Mouse (Mus musculus) left cerebral cortex, adult 18-20 months (tissue): ENCODE results near the gene Hyal2. TPM values are rescaled to one million over a fixed set of nuclear protein-coding genes. Genes with fewer than 3 reads are reported as not detected.

ENCODE experiments used
- DNase-seq, 2 experiments: peaks; one replicate each; pipeline ENCODE4 v3.0.0; 2021 to 2022; ENCODE audit warnings: low spot score in 2 of 2, mixed read lengths in 1 of 2
- total RNA-seq, 2 experiments: library from RNA; stranded (reverse); gene quantifications; 2 replicates each; pipeline ENCODE4 v1.2.3; 2021

Gene Hyal2
- total RNA-seq, 2 experiments from 2014 or later, result 13.0 to 15.5 TPM

- no peak for DNase-seq
Observed at GRCm38 (mm10) chr9:107608741-107609432, 41.1 kb downstream of the Hyal2 start, which contains the start of gene Sema3b. Sema3b (minus strand) TSS chr9:107609229.

DNA sequence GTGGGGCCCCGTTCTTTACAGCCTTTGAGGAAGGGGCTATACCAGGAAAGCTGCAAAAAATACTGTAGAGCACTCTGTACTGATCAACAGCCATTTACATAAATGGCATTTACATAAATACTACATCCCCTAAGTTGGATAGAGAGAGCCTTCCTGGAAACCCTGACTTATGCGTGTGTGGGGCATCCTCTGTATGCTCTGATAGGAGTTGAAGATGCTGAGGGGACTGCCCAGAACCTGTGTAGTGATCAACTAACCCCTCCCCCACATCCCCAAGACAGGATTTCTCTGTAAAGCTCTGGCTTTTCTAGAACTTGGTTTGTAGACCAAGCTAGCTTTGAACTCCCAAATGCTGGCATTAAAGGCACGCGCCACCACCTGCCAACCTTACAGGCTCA lies 41.7 kb downstream of the Hyal2 start:
- no peak for DNase-seq

GRCm38 (mm10) chr9:107611456-107612190 lies 43.9 kb downstream of the Hyal2 start:
- DNase-seq, result peak in 1 of 2 experiments; percentile 29

- peak; percentile 99 to 100 for DNase-seq
Observed at GRCm38 (mm10) chr9:107612191-107612944, 44.6 kb downstream of the Hyal2 start.

GRCm38 (mm10) chr9:107612945-107613569 lies 45.3 kb downstream of the Hyal2 start:
- DNase-seq, result no peak

GRCm38 (mm10) chr9:107615035-107615434 lies 47.3 kb downstream of the Hyal2 start:
- no peak for DNase-seq

- DNase-seq, result no peak
Observed at GRCm38 (mm10) chr9:107617461-107617860, 49.7 kb downstream of the Hyal2 start.

DNA sequence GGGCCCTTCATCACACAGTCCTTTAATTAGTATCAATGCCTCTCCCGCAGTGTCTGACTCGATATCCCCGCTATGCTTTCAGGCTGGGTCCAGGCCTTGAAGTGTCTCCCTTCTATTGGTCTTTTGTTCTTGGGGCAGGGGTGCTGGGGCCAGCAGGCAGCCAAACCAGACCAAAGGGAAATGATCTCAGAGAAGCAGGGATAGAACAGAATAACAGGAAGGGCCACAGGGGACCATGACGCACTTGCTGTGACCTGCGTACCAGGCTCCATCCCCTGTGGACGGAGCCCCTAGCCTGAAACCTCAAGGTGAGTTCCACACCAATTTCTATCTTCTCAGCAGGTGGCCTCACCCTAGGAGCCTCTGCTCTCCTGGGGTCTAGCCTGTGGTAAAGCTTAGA lies 50.4 kb downstream of the Hyal2 start:
- DNase-seq, result no peak

DNA sequence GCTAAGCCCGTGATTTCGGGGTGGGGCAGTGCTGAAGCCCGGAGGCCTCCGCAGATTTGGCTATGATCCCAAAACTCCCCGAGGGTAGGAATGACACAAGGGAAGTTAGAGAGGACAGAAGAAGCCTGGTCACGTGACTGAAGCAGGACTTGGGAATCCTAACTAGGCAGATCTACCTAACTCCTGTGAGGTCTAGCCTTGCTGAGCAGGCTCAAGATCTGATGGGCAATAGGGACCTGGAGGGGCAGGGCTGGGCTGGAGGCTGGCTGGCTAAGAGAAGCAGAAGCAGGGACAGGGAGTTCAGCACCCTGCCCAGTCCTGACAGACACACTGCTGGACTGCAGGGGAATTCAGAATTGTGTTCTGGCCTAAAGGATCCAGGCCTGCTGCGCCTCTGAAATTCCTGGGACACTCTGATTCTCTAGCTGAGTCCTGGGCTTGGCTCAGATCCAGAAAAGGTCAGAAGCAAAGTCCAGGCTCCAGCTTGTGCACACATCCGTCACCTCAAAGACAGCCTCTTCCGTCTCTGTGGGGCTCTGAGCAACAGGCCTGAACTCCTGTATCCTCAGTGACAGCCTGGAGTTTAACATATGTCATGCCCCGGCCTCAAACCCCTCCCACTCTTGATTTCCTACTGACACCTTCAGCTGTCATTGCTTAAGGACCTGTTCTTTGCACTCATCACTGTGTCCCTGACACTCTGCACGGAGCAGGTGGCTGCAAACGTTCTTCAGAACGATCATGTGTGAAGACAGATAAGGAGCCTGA lies 51.2 kb downstream of the Hyal2 start:
- DNase-seq, result no peak

DNA sequence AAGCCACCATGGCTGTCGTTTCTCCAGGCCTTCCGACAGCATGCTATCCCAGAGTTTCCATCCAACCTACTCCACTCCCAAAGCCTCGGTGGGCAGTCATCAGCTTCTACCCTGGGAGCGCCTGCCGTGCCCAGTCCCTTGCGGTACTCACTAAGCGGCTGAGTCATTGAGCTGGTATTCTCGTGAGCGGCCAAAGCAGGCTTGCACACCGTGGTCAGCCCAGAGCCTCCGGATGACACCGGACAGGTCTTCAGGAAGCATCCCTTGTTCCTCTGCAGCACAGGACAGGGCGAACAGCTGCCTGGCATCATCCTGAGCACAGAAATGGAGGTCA lies 51.8 kb downstream of the Hyal2 start:
- no peak for DNase-seq

DNA sequence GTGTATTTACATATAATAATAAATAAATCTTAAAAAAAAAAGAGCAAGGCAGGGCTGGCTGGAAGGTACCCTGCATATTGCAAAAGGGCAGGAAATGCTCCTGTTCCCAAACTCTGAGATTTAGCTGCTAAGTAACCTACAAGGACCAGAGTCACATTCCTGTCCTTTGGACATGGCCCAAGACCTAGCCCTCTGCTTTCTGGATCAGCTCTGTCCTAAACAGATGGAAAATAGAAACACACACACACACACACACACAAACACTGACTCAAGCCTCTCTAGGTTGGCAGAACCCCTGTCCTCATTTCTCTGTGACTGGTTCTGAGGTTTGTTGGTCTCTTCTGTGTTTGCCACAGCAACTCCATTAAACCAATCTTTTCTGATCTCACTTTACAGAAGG lies 53.2 kb downstream of the Hyal2 start:
- no peak for DNase-seq

Other genes with a start within 250 kb of the Hyal2 start
- 10 to 100 TPM; 14.7 to 16.8 TPM for gene Hemk1, start 229.6 kb upstream of the Hyal2 start, total RNA-seq
- 1 to 10 TPM; 4.1 to 4.2 TPM for gene 6430571L13Rik, start 227.3 kb upstream of the Hyal2 start, total RNA-seq
- gene Cacna2d2, start 168.3 kb upstream of the Hyal2 start, total RNA-seq, result 10 to 100 TPM; 24.3 to 29.7 TPM
- 10 to 100 TPM; 36.0 to 38.5 TPM for gene Tmem115, start 34.0 kb upstream of the Hyal2 start, total RNA-seq
- gene Cyb561d2, start 25.8 kb upstream of the Hyal2 start, total RNA-seq, result 10 to 100 TPM; 14.3 to 16.2 TPM
- 10 to 100 TPM; 42.2 to 43.6 TPM for gene Nprl2, start 25.7 kb upstream of the Hyal2 start, total RNA-seq
- gene Zmynd10, start 20.6 kb upstream of the Hyal2 start, total RNA-seq, result 1 to 10 TPM; 6.1 to 7.2 TPM
- 10 to 100 TPM; 19.5 to 20.3 TPM for gene Rassf1, start 16.4 kb upstream of the Hyal2 start, total RNA-seq
- gene Tusc2, start 4.7 kb upstream of the Hyal2 start, total RNA-seq, result 100 to 1,000 TPM; 104 to 108 TPM
- gene Hyal1, start 9.0 kb downstream of the Hyal2 start, total RNA-seq, result 1 to 10 TPM; 6.3 to 7.2 TPM
- 10 to 100 TPM; 10.1 to 13.4 TPM for gene Naa80, start 10.9 kb downstream of the Hyal2 start, total RNA-seq
- gene Hyal3, start 12.9 kb downstream of the Hyal2 start, total RNA-seq, result 1 to 10 TPM; 1.6 TPM
- 10 to 100 TPM; 11.3 to 11.9 TPM for gene Ifrd2, start 19.7 kb downstream of the Hyal2 start, total RNA-seq
- 1 to 10 TPM; 3.5 to 4.5 TPM for gene Sema3b, start 41.3 kb downstream of the Hyal2 start, total RNA-seq
- 100 to 1,000 TPM; 222 to 239 TPM for gene Gnai2, start 67.4 kb downstream of the Hyal2 start, total RNA-seq
- 10 to 100 TPM; 66.6 to 84.4 TPM for gene Slc38a3, start 101.6 kb downstream of the Hyal2 start, total RNA-seq
- gene Gnat1, start 111.8 kb downstream of the Hyal2 start, total RNA-seq, result under 1 TPM; 0.35 to 0.73 TPM
- gene Sema3f, start 142.5 kb downstream of the Hyal2 start, total RNA-seq, result 10 to 100 TPM; 13.1 to 13.9 TPM
- gene Rbm5, start 203.1 kb downstream of the Hyal2 start, total RNA-seq, result 100 to 1,000 TPM; 120 to 133 TPM